Comparison of ENCODE assay signal across 8 mouse cellular contexts in the genomic region with DNA sequence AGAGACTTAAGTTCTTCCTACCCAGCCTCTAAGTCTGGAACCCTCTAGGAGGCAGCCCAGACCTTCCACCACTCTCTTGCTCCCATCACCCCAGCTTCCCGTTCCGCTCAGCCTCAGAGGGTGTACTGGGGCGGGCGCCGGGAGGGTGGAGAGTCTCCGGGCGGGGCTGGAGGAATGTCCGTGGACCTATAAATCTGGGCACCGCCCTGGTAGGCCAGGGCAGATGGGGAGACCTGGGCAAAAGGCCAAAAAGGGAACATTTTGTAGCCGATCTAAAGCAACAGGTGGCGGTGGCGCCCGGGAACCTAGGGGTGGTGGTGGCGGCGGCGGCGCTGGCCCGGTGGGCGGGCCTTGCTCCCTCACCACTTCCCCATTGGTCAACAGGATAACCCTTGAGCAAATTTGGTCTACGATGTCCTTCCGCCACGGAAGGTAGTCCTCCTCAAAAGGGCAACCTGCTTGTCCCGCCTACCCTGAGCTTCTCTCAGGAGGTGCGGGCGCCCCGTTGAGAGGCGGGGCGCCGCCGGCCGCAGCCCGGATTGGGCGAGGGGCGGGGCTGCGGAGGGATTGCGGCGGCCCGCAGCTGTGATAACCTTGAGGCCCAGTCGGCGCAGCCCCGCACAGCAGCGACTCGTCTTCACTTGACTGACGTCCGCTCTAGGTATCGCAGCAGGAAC. TPM values are rescaled to one million over a fixed set of nuclear protein-coding genes. Genes with fewer than 3 reads are reported as not detected.
DNase-seq lines count a peak whose midpoint lies in the region; ATAC-seq lines count a peak whose summit lies in the region.

A gene (plus strand): TSS at position 411 of the 677 bp plus-strand sequence.

- peak within 1 kb of the TSS; percentile 79 for H3K4me2 ChIP-seq in lung, embryonic 16.5 days (ENCODE audit: low read depth, low read length)

- no peaks in the 10 kb centered on the region for H3K36me3 ChIP-seq in lung, embryonic 16.5 days (ENCODE audit: control insufficient read depth, insufficient read depth, low read length)

- peak within 1 kb of the TSS; percentile 93 for H3K4me3 ChIP-seq in lung, embryonic 16.5 days (ENCODE audit: low read length)

- peaks cover 34% of the 10 kb centered on the region for H3K4me1 ChIP-seq in lung, embryonic 16.5 days (replicated peaks; ENCODE audit: control insufficient read depth, insufficient read depth, low read length)

- peak; percentile 99 for DNase-seq in MEL-GATA-1-ER (ENCODE audit: extremely low read depth, low read depth)
- peak; percentile 97 for DNase-seq in cerebellum, adult 8-10 months
- peak; percentile 100 for DNase-seq in forelimb bud, embryonic 11.5 days (ENCODE audit: low read depth, low spot score)
- DNase-seq in layer of hippocampus, adult 9-10 months (ENCODE audit: low spot score) = peak; percentile 96
- DNase-seq in ovary, postnatal 10 days (ENCODE audit: low spot score) = peak; percentile 81
- DNase-seq in thymus, postnatal 10 days (ENCODE audit: low spot score in 2 of 2) = peak; percentile 93 to 97

- H3K9me3 ChIP-seq in lung, embryonic 16.5 days (ENCODE audit: control insufficient read depth, low read length) = no peaks in the 10 kb centered on the region

- under 1% methylated on average over 44 of the region's 46 CpGs for WGBS in lung, embryonic 16.5 days

- peak within 1 kb of the TSS; percentile 88 for H3K9ac ChIP-seq in lung, embryonic 16.5 days (ENCODE audit: low read length)

- no peaks in the 10 kb centered on the region for H3K27me3 ChIP-seq in lung, embryonic 16.5 days (ENCODE audit: control insufficient read depth, insufficient read depth, low read depth, low read length)

- peak within 1 kb of the TSS; percentile 97 for H3K27ac ChIP-seq in lung, embryonic 16.5 days (ENCODE audit: low read length)

- ATAC-seq in hematopoietic stem cell, adult 5-6 weeks (replicated peaks in 1 of 2; ENCODE audit: insufficient read depth in 1 of 2, low FRiP score in 2 of 2, low TSS enrichment in 1 of 2, low read depth in 1 of 2, poor library complexity in 2 of 2, severe bottlenecking in 2 of 2) = peak; percentile 62 to 72
- ATAC-seq in lung, embryonic 16.5 days (ENCODE audit: low read depth) = peak; percentile 92

RNA-seq across cellular contexts. Expression of the gene that starts here (rescaled TPM):
- 547 and 732 TPM in 2 replicates for total RNA-seq in hematopoietic stem cell, adult 5-6 weeks (2017)
- 1,125 and 1,193 TPM in 2 replicates for polyA plus RNA-seq in lung, embryonic 16.5 days (2015; fragmentation: Nextera tagmentation; extraction: Ambion mirVana)

Comparison
In these comparisons a context has a peak if more than half of its experiments do, and no peak if none do; other contexts are left out.
1. Peak in every context shown above with its lines: DNase-seq, ATAC-seq, H3K4me3 ChIP-seq and H3K27ac ChIP-seq.